Mouse (Mus musculus): ENCODE measurements around the gene Sco1. TPM values are rescaled to one million over a fixed set of nuclear protein-coding genes. Genes with fewer than 3 reads are reported as not detected.

Gene Sco1
- total and polyA plus RNA-seq, 2 experiments from 2014 or later: 8.2 to 15.8 TPM

GRCm38 (mm10) chr11:67097709-67098108, 45.2 kb downstream of the Sco1 start:
- DNase-seq (ENCODE audit: low spot score) (no peak), ATAC-seq (ENCODE audit: insufficient read depth, low read depth) (no peak)
- 0 out of 2 replicates have a peak, but pooled peaks cover 10% of the 10 kb centered on the region for H3K27me3 ChIP-seq (ENCODE audit: control insufficient read depth, insufficient read depth, low read length)
- 83% methylated on average over 10 of the region's 10 CpGs for WGBS
- no peak overlapping the region for H3K27ac ChIP-seq (ENCODE audit: low read depth)
- H3K4me1 ChIP-seq (ENCODE audit: control insufficient read depth, insufficient read depth): no peaks in the 10 kb centered on the region
- no peak overlapping the region for H3K9ac ChIP-seq (replicated peaks; ENCODE audit: low read depth, low read length)
- TF ChIP-seq EP300 (IDR thresholded peaks at IDR 0.05; ENCODE audit: low read depth): no peak
- no peak for TF ChIP-seq CTCF (IDR thresholded peaks at IDR 0.05; ENCODE audit: low read depth)
- H3K4me2 ChIP-seq (ENCODE audit: low read depth, low read length): no peak overlapping the region
- no peak overlapping the region for H3K4me3 ChIP-seq (ENCODE audit: low read depth, low read length)
- no peaks in the 10 kb centered on the region for H3K9me3 ChIP-seq (replicated peaks; ENCODE audit: control insufficient read depth, low read length)
- no peaks in the 10 kb centered on the region for H3K36me3 ChIP-seq (replicated peaks; ENCODE audit: control insufficient read depth, insufficient read depth, low read length)

GRCm38 (mm10) chr11:67098427-67098826, 46.0 kb downstream of the Sco1 start:
- 0 out of 2 replicates have a peak, but pooled peaks cover 10% of the 10 kb centered on the region for H3K27me3 ChIP-seq (ENCODE audit: control insufficient read depth, insufficient read depth, low read length)
- H3K4me1 ChIP-seq (ENCODE audit: control insufficient read depth, insufficient read depth): no peaks in the 10 kb centered on the region
- WGBS: 68% methylated on average over 11 of the region's 11 CpGs
- no peak overlapping the region for H3K4me3 ChIP-seq (ENCODE audit: low read depth, low read length)
- no peak overlapping the region for H3K27ac ChIP-seq (ENCODE audit: low read depth)
- DNase-seq (ENCODE audit: low spot score): no peak
- no peak overlapping the region for H3K9ac ChIP-seq (replicated peaks; ENCODE audit: low read depth, low read length)
- TF ChIP-seq EP300 (IDR thresholded peaks at IDR 0.05; ENCODE audit: low read depth) (no peak), CTCF (IDR thresholded peaks at IDR 0.05; ENCODE audit: low read depth) (no peak)
- no peaks in the 10 kb centered on the region for H3K36me3 ChIP-seq (replicated peaks; ENCODE audit: control insufficient read depth, insufficient read depth, low read length)
- ATAC-seq (ENCODE audit: insufficient read depth, low read depth): no peak
- H3K4me2 ChIP-seq (ENCODE audit: low read depth, low read length): no peak overlapping the region
- H3K9me3 ChIP-seq (replicated peaks; ENCODE audit: control insufficient read depth, low read length): no peaks in the 10 kb centered on the region

- no peak for ATAC-seq (ENCODE audit: insufficient read depth, low read depth)
- Histone ChIP-seq H3K9ac (replicated peaks; ENCODE audit: low read depth, low read length) (no peak overlapping the region), H3K9me3 (replicated peaks; ENCODE audit: control insufficient read depth, low read length) (no peaks in the 10 kb centered on the region), H3K4me3 (ENCODE audit: low read depth, low read length) (no peak overlapping the region), H3K4me1 (ENCODE audit: control insufficient read depth, insufficient read depth) (no peaks in the 10 kb centered on the region), H3K27ac (ENCODE audit: low read depth) (no peak overlapping the region), H3K4me2 (ENCODE audit: low read depth, low read length) (no peak overlapping the region), H3K27me3 (ENCODE audit: control insufficient read depth, insufficient read depth, low read length) (0 out of 2 replicates have a peak, but pooled peaks cover 7% of the 10 kb centered on the region), H3K36me3 (replicated peaks; ENCODE audit: control insufficient read depth, insufficient read depth, low read length) (no peaks in the 10 kb centered on the region)
- 86% methylated on average over 16 of the region's 16 CpGs for WGBS
- no peak for TF ChIP-seq CTCF (IDR thresholded peaks at IDR 0.05; ENCODE audit: low read depth)
- TF ChIP-seq EP300 (IDR thresholded peaks at IDR 0.05; ENCODE audit: low read depth): no peak
- DNase-seq (ENCODE audit: low spot score): no peak
Observed at GRCm38 (mm10) chr11:67099241-67099640, 46.8 kb downstream of the Sco1 start.

- Histone ChIP-seq H3K27ac (ENCODE audit: low read depth) (no peak overlapping the region), H3K9ac (replicated peaks; ENCODE audit: low read depth, low read length) (no peak overlapping the region), H3K4me2 (ENCODE audit: low read depth, low read length) (no peak overlapping the region), H3K4me1 (ENCODE audit: control insufficient read depth, insufficient read depth) (0 out of 2 replicates have a peak, but pooled peaks cover 2% of the 10 kb centered on the region), H3K27me3 (ENCODE audit: control insufficient read depth, insufficient read depth, low read length) (no peaks in the 10 kb centered on the region), H3K9me3 (replicated peaks; ENCODE audit: control insufficient read depth, low read length) (no peaks in the 10 kb centered on the region), H3K4me3 (ENCODE audit: low read depth, low read length) (no peak overlapping the region), H3K36me3 (replicated peaks; ENCODE audit: control insufficient read depth, insufficient read depth, low read length) (no peaks in the 10 kb centered on the region)
- no peak for ATAC-seq (ENCODE audit: insufficient read depth, low read depth)
- peak; percentile 36 for DNase-seq (ENCODE audit: low spot score)
- TF ChIP-seq CTCF (IDR thresholded peaks at IDR 0.05; ENCODE audit: low read depth) (peak; percentile 58), EP300 (IDR thresholded peaks at IDR 0.05; ENCODE audit: low read depth) (no peak)
- WGBS: 28% methylated on average over 6 of the region's 6 CpGs
Observed at GRCm38 (mm10) chr11:67100169-67100568, 47.7 kb downstream of the Sco1 start.

- Histone ChIP-seq H3K4me3 (ENCODE audit: low read depth, low read length) (no peak overlapping the region), H3K9ac (replicated peaks; ENCODE audit: low read depth, low read length) (no peak overlapping the region), H3K9me3 (replicated peaks; ENCODE audit: control insufficient read depth, low read length) (no peaks in the 10 kb centered on the region), H3K4me1 (ENCODE audit: control insufficient read depth, insufficient read depth) (0 out of 2 replicates have a peak, but pooled peaks cover 2% of the 10 kb centered on the region), H3K36me3 (replicated peaks; ENCODE audit: control insufficient read depth, insufficient read depth, low read length) (no peaks in the 10 kb centered on the region), H3K4me2 (ENCODE audit: low read depth, low read length) (no peak overlapping the region), H3K27me3 (ENCODE audit: control insufficient read depth, insufficient read depth, low read length) (no peaks in the 10 kb centered on the region), H3K27ac (ENCODE audit: low read depth) (no peak overlapping the region)
- WGBS: 25% methylated on average over 7 of the region's 8 CpGs
- peak; percentile 38 for DNase-seq (ENCODE audit: low spot score)
- ATAC-seq (ENCODE audit: insufficient read depth, low read depth): no peak
- TF ChIP-seq EP300 (IDR thresholded peaks at IDR 0.05; ENCODE audit: low read depth): no peak
- TF ChIP-seq CTCF (IDR thresholded peaks at IDR 0.05; ENCODE audit: low read depth): peak; percentile 70
Observed at GRCm38 (mm10) chr11:67101713-67102112, 49.2 kb downstream of the Sco1 start.

- no peak overlapping the region for H3K4me2 ChIP-seq (ENCODE audit: low read depth, low read length)
- H3K9ac ChIP-seq (replicated peaks; ENCODE audit: low read depth, low read length): no peak overlapping the region
- 81% methylated on average over 9 of the region's 9 CpGs for WGBS
- H3K27me3 ChIP-seq (ENCODE audit: control insufficient read depth, insufficient read depth, low read length): no peaks in the 10 kb centered on the region
- ATAC-seq (ENCODE audit: insufficient read depth, low read depth) (no peak), DNase-seq (ENCODE audit: low spot score) (no peak)
- no peak overlapping the region for H3K27ac ChIP-seq (ENCODE audit: low read depth)
- no peak overlapping the region for H3K4me3 ChIP-seq (ENCODE audit: low read depth, low read length)
- no peaks in the 10 kb centered on the region for H3K36me3 ChIP-seq (replicated peaks; ENCODE audit: control insufficient read depth, insufficient read depth, low read length)
- TF ChIP-seq CTCF (IDR thresholded peaks at IDR 0.05; ENCODE audit: low read depth): no peak
- no peak for TF ChIP-seq EP300 (IDR thresholded peaks at IDR 0.05; ENCODE audit: low read depth)
- 0 out of 2 replicates have a peak, but pooled peaks cover 2% of the 10 kb centered on the region for H3K4me1 ChIP-seq (ENCODE audit: control insufficient read depth, insufficient read depth)
- H3K9me3 ChIP-seq (replicated peaks; ENCODE audit: control insufficient read depth, low read length): no peaks in the 10 kb centered on the region
Observed at GRCm38 (mm10) chr11:67103256-67103655, 50.8 kb downstream of the Sco1 start.

All from heart, postnatal 0 days (tissue).